Mouse (Mus musculus) lung, embryonic 16.5 days (tissue): ENCODE data around the gene Olfr15. TPM values are rescaled to one million over a fixed set of nuclear protein-coding genes. Genes with fewer than 3 reads are reported as not detected.

Experiments used
- ATAC-seq: fragments of 200-750 bp; cut with Nextera tagmentation; 2 replicates; pipeline ENCODE4 v1.8.0; 2017; ENCODE audit warnings: low read depth, mild to moderate bottlenecking, moderate library complexity
- H3K27ac ChIP-seq: fragments of 300-500 bp; sonication (generic); 2 replicates; pipeline ENCODE4 v1.5.1; 2014; ENCODE audit warnings: mild to moderate bottlenecking, control low read depth, low read length
- H3K27me3 ChIP-seq: fragments of 300-500 bp; sonication (generic); 2 replicates; pipeline ENCODE4 v1.6.1; 2014; ENCODE audit warnings: low read depth, low read length, mixed read lengths; ENCODE audit not compliant: control insufficient read depth, insufficient read depth
- H3K36me3 ChIP-seq: fragments of 300-500 bp; sonication (generic); 2 replicates; pipeline ENCODE4 v1.6.1; 2014; ENCODE audit warnings: low read length; ENCODE audit not compliant: control insufficient read depth, insufficient read depth
- H3K4me1 ChIP-seq: fragments of 300-500 bp; sonication (generic); replicated peaks from 2 replicates; pipeline ENCODE4 v1.6.1; 2014; ENCODE audit warnings: low read length, mixed read lengths; ENCODE audit not compliant: control insufficient read depth, insufficient read depth
- H3K4me2 ChIP-seq: fragments of 300-500 bp; sonication (generic); 2 replicates; pipeline ENCODE4 v1.6.1; 2014; ENCODE audit warnings: low read depth, low read length, control low read depth
- H3K4me3 ChIP-seq: fragments of 300-500 bp; sonication (generic); 2 replicates; pipeline ENCODE4 v1.5.1; 2014; ENCODE audit warnings: mild to moderate bottlenecking, low read length, control low read depth
- H3K9ac ChIP-seq: fragments of 300-500 bp; sonication (generic); 2 replicates; pipeline ENCODE4 v1.6.1; 2014; ENCODE audit warnings: low read length, control low read depth
- H3K9me3 ChIP-seq: fragments of 300-500 bp; sonication (generic); 2 replicates; pipeline ENCODE4 v1.6.1; 2016; ENCODE audit warnings: low read length; ENCODE audit not compliant: control insufficient read depth
- whole genome bisulfite sequencing: fragments of 180-500 bp; shearing (Covaris S2); extraction: QIAGEN DNeasy Blood & Tissue Kit; methylation state at CpG from one replicate; pipeline ENCODE4 v1.1.7; 2014; 5-methylcytosine and 5-hydroxymethylcytosine counted together
- polyA plus RNA-seq: library from polyadenylated mRNA; unstranded; fragments of >200 nt; fragmentation: Nextera tagmentation; extraction: Ambion mirVana; gene quantifications from 2 replicates; pipeline ENCODE4 v1.2.1, GENCODE M21; 2015

Olfr15 gene
- polyA plus RNA-seq, 1 experiment from 2014 or later, result not detected

DNA sequence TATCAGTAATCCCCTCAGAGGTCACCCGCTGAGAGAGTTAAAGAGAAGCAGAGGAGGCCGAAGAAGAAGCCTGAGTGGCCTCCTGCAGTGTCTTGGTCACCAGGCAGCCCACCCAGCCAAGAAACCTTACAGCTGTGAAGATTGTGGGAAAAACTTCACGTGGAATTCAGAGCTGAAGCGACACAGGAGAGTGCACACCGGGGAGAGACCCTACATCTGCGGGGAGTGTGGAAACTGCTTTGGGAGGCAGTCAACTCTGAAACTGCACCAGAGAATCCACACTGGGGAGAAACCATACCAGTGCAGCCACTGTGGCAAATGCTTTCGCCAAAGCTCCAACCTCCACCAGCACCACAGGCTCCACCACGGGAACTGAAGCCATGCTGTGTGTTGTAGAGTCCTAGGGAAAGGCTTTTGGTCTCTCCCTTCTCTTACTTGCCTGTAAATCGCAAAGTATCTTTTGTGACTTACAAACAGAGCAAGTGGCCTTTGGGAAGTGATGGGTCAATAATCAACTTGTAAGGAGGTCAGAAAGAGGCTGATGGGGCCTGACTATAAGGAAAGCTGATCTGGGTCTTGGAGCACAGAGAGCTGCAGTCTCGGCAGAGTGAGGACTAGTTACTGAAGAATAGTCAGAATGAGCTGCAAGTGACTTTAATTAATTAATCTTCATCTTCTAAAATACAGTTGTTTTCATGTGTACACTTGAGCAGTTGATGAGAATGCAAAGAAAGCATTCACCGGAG is 23.9 kb downstream of the Olfr15 start:
- no peak for ATAC-seq
- Histone ChIP-seq H3K27ac (no peak overlapping the region), H3K27me3 (no peaks in the 10 kb centered on the region), H3K4me1 (no peaks in the 10 kb centered on the region), H3K9ac (no peak overlapping the region), H3K4me2 (no peak overlapping the region), H3K4me3 (no peak overlapping the region), H3K9me3 (no peaks in the 10 kb centered on the region), H3K36me3 (0 out of 2 replicates have a peak, but pooled peaks cover 2% of the 10 kb centered on the region)
- 65% methylated on average over 11 of the region's 11 CpGs for WGBS

DNA sequence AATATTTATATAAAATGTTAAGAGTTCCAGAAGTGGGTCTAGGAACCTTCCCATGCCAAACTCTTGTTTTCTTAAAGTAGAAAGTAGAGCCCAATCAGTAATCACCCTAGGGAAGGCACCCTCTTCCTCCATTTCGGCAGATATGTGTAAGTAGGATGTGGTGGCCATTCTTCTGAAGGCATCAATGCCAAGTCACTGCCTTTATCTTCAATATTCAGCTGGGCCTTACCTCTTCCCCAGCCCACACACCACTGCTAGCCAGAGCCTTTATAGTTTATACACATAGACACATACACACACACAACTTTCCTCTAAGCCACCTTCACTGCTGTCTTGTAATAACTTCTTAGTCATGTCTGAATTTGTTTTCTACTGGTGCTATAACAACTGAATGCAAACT is 25.1 kb downstream of the Olfr15 start:
- Histone ChIP-seq H3K4me2 (no peak overlapping the region), H3K27me3 (no peaks in the 10 kb centered on the region), H3K9ac (no peak overlapping the region), H3K4me3 (no peak overlapping the region), H3K36me3 (0 out of 2 replicates have a peak, but pooled peaks cover 2% of the 10 kb centered on the region), H3K4me1 (no peaks in the 10 kb centered on the region), H3K27ac (no peak overlapping the region), H3K9me3 (no peaks in the 10 kb centered on the region)
- no peak for ATAC-seq
- 74% methylated on average over 1 of the region's 1 CpGs for WGBS

DNA sequence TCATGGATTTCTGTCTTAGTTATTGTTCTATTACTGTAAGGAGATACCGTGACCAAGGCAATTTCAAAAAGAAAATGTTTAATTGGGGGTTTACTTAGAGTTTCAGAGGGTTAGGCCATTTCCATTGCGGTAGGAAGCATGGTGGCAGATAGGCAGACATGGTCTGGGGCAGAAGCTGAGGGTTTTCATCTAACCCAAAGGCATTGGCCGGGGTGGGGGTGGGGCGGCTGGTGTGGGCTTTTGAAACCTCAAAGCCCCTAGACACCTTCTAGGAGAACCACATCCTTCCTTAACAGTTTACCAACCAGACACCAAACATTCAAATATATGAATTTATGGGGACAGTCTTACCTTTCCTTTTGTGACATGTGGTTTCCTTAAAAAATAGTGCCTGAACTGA is 28.6 kb downstream of the Olfr15 start:
- H3K27ac ChIP-seq, result no peak overlapping the region
- peaks cover 2% of the 10 kb centered on the region; the same call in 1 of the 2 replicates for H3K36me3 ChIP-seq
- WGBS, result 92% methylated on average over 4 of the region's 4 CpGs
- no peaks in the 10 kb centered on the region for H3K27me3 ChIP-seq
- no peak overlapping the region for H3K4me2 ChIP-seq
- no peaks in the 10 kb centered on the region for H3K9me3 ChIP-seq
- H3K4me3 ChIP-seq, result no peak overlapping the region
- H3K9ac ChIP-seq, result no peak overlapping the region
- ATAC-seq, result no peak
- H3K4me1 ChIP-seq, result no peaks in the 10 kb centered on the region

DNA sequence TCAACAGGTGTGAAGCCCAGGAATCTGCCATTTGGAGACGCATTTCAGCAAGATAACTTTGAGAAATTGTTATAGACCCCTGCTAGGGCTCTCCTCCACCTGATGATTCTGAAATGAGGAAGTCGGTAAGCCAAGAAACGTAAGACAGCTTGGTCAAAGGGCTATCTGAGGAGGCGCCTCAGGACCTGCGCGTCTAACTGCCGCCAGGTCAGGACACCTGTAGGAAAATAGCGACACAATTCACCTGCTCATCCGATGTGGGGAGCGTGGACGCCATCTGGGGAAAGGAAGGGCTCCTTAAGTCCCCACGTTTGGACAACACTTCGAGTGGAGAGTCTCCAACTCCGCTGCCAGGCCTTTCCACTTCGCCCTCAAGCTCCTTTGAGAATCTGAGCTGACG is 41.1 kb downstream of the Olfr15 start:
- Histone ChIP-seq H3K27ac (peak overlapping the region; percentile 73), H3K36me3 (peaks cover 3% of the 10 kb centered on the region; the same call in 1 of the 2 replicates), H3K4me2 (peak overlapping the region; percentile 93), H3K9me3 (no peaks in the 10 kb centered on the region), H3K9ac (peak overlapping the region; percentile 79), H3K4me1 (peaks cover 7% of the 10 kb centered on the region; the same call in 1 of the 2 replicates), H3K4me3 (peak overlapping the region; percentile 75), H3K27me3 (no peaks in the 10 kb centered on the region)
- ATAC-seq, result no peak; the same call in 1 of the 2 replicates
- WGBS, result 2% methylated on average over 16 of the region's 16 CpGs

DNA sequence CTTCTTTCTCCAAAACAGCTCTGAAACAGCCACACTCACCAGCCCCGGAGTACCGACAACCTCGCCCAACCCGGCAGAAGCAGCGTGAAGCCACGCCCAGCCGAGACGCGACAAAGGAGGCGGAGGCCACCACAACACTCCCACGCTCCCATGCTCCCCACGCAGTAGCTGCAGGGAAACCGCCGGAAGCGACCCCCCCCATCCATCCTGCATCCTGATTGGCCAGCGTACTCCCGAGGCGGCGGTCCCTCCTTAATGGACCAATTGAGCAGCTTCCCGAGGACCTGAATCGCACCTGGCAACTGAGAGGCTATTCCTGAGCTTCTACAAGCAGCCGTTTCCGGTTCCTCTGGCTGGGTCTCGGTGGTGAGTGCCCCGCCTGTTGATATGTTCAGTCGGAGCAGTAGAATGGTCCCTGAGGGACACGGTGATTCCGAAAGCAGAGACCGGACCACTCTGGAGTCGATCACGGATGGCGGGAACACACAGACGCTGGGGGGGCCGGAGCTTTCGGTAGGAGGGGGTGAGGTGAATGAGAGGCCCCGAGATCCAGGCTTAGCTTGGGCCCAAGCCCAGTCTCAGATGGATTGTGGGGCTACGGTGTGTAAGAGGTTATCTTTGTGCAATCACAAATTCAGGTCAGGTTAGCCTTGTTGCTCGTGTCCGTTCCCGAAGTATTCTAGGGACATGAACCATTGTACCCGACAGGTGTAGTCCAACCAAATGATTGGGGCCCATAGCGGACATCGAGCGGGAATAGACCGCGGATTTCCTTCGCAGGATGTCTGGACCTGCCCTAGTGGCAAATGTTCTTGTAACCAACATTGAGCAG is 41.8 kb downstream of the Olfr15 start, which contains the start of gene Naa60:
Naa60 (plus strand) TSS at position 160 of the 832 bp plus-strand sequence.
- H3K9me3 ChIP-seq, result no peaks in the 10 kb centered on the region
- peak; percentile 99 for ATAC-seq
- peak within 1 kb of the TSS; percentile 79 for H3K9ac ChIP-seq
- peaks cover 7% of the 10 kb centered on the region; the same call in 1 of the 2 replicates for H3K4me1 ChIP-seq
- H3K27me3 ChIP-seq, result no peaks in the 10 kb centered on the region
- H3K27ac ChIP-seq, result peak within 1 kb of the TSS; percentile 73
- 4% methylated on average over 47 of the region's 47 CpGs for WGBS
- peaks cover 3% of the 10 kb centered on the region; the same call in 1 of the 2 replicates for H3K36me3 ChIP-seq
- H3K4me3 ChIP-seq, result peak within 1 kb of the TSS; percentile 75
- peak within 1 kb of the TSS; percentile 93 for H3K4me2 ChIP-seq

DNA sequence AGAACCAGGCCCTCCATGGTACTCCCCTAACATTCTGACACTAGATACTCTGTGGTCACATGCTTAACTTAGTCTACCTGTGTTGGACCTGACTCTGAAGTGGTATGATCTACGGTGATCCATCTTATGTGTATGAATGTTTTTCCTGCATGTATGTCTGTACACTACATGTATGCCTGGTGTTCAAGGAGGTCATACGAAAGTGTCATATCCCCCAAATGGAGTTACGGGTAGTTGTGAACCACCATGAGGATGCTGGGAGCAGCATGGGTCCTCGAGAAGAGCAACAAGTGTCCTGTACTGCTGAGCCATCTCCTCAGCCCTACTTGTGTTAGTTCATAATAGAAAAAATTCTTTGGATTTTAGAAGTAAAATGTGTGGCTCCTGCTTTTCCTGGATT is 45.7 kb downstream of the Olfr15 start:
- 0 out of 2 replicates have a peak, but pooled peaks cover 2% of the 10 kb centered on the region for H3K36me3 ChIP-seq
- H3K27me3 ChIP-seq, result no peaks in the 10 kb centered on the region
- 95% methylated on average over 4 of the region's 4 CpGs for WGBS
- H3K9ac ChIP-seq, result no peak overlapping the region
- no peaks in the 10 kb centered on the region for H3K9me3 ChIP-seq
- H3K27ac ChIP-seq, result no peak overlapping the region
- H3K4me3 ChIP-seq, result no peak overlapping the region
- ATAC-seq, result no peak
- H3K4me2 ChIP-seq, result no peak overlapping the region
- peaks cover 6% of the 10 kb centered on the region; the same call in 1 of the 2 replicates for H3K4me1 ChIP-seq

DNA sequence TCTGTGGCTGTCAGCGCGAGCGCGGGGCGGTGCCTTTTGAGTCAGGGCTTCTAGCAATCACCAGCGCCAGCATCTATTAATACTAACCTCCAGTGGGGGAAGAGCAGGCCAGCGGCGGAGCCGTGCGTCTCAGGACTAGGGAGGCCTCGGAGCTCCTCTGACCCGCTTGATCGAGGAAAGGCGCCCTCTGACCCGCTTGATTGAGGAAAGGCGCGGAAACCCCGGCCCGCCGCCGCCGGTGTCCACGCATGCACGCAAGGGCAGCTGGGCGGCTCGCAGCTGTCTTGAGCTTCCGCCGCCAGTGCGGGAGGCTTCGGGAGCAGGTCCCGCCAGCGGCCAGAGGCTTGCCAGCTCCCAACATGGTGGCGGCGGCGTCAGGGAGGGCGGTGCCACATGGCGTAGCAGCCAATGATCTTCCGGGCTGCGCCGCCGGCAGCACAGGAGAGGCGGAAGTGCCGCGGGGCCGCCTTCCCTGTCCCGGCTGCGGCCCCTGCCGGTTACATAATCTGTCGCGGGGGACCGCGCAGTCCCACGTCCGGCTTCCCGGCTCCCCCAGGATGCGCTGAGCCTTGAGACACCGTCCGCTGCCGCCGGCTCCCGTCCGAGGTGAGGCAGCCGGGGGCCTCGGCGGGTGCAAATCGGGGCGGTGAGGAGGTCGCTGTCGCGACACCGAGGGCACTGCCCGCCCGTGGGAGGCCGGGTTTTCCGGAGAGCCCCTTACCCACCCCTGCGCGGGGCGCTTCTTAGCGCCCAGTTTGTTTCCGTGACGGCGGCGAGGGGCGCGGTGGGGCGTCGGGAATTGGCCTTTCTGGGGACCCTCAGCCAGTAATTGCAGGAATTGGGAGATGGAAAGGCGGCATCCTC is 53.8 kb downstream of the Olfr15 start, which contains the start of the genes Zfp597 and Gm20695:
Zfp597 (minus strand) TSS at position 361 of the 864 bp plus-strand sequence.
Gm20695 (plus strand) TSS at position 448 of the 864 bp plus-strand sequence.
- H3K27me3 ChIP-seq, result no peaks in the 10 kb centered on the region
- under 1% methylated on average over 83 of the region's 88 CpGs for WGBS
- peaks cover 4% of the 10 kb centered on the region; the same call in 1 of the 2 replicates for H3K36me3 ChIP-seq
- peak within 1 kb of the TSS; percentile 89 for H3K4me3 ChIP-seq
- peak within 1 kb of the TSS; percentile 92 for H3K9ac ChIP-seq
- H3K27ac ChIP-seq, result peak within 1 kb of the TSS; percentile 95
- H3K4me2 ChIP-seq, result peak within 1 kb of the TSS; percentile 72
- ATAC-seq, result peak; percentile 99
- H3K9me3 ChIP-seq, result no peaks in the 10 kb centered on the region
- peaks cover 9% of the 10 kb centered on the region for H3K4me1 ChIP-seq

DNA sequence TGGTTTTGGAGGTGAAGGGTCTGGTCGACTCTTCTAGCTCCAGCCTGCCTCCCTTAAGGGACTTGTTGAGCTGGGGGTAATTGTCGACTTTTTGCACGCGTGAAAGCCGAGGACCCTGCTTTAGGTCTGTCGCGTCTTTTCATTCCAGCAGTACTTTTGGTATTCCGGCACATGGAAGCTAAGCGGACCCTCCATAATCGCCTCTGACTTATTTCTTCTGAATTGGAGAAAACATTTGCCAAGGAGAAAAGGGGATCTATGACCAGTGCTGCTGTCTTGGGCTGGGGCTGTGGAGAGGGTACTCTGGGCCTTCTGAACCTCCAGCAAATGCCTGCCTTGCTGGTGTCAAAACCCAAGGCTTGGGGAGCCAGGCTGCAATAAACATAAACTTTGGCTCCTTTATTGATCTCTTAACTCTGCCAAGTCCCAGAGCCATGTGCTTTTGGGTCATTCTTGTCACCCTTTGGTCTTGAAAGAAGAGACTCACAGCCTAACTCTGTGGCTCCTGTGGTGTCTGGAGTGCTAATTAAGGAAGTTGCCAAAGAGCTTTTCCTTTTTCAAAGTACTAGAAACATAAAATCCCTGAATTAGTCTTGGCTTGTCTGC is 54.5 kb downstream of the Olfr15 start:
- peak overlapping the region; percentile 89 for H3K4me3 ChIP-seq
- H3K9me3 ChIP-seq, result no peaks in the 10 kb centered on the region
- H3K27ac ChIP-seq, result peak overlapping the region; percentile 79
- H3K4me2 ChIP-seq, result peak overlapping the region; percentile 53
- whole genome bisulfite sequencing, result under 1% methylated on average over 10 of the region's 10 CpGs
- H3K27me3 ChIP-seq, result no peaks in the 10 kb centered on the region
- ATAC-seq, result peak; percentile 4; the same call in 1 of the 2 replicates
- H3K36me3 ChIP-seq, result peaks cover 2% of the 10 kb centered on the region; the same call in 1 of the 2 replicates
- H3K4me1 ChIP-seq, result peaks cover 9% of the 10 kb centered on the region
- H3K9ac ChIP-seq, result peak overlapping the region; percentile 92
